Mouse (Mus musculus) heart, embryonic 14.5 days (tissue): ENCODE measurements around the gene Aaas. TPM values are rescaled to one million over a fixed set of nuclear protein-coding genes. Genes with fewer than 3 reads are reported as not detected.

Source experiments
- ATAC-seq: fragments of 200-750 bp; cut with Nextera tagmentation; 2 replicates; pipeline ENCODE4 v1.8.0; 2017; ENCODE audit warnings: low read depth, moderate TSS enrichment; ENCODE audit not compliant: insufficient number of reproducible peaks, insufficient read depth, low FRiP score
- H3K27ac ChIP-seq, 2 experiments: fragments of 200-500 bp in 1 of 2; fragments of 300-500 bp in 1 of 2; sonication (generic) in 1 of 2; replicated peaks in 1 of 2; 2 replicates each; pipeline ENCODE4 v1.5.1; 2012 to 2014; ENCODE audit warnings: low read depth in 2 of 2, low read length in 2 of 2, control low read depth in 1 of 2, mild to moderate bottlenecking in 1 of 2, mixed read lengths in 1 of 2; ENCODE audit not compliant: control insufficient read depth in 1 of 2, insufficient read depth in 1 of 2
- H3K27me3 ChIP-seq: fragments of 300-500 bp; sonication (generic); 2 replicates; pipeline ENCODE4 v1.6.1; 2014; ENCODE audit warnings: mild to moderate bottlenecking, low read length, control low read depth; ENCODE audit not compliant: control insufficient read depth, insufficient read depth
- H3K36me3 ChIP-seq: fragments of 300-500 bp; sonication (generic); 2 replicates; pipeline ENCODE4 v1.6.1; 2014; ENCODE audit warnings: mild to moderate bottlenecking, control low read depth, low read length, mixed read lengths; ENCODE audit not compliant: control insufficient read depth, insufficient read depth
- H3K4me1 ChIP-seq, 2 experiments: fragments of 200-500 bp in 1 of 2; fragments of 300-500 bp in 1 of 2; sonication (generic) in 1 of 2; 2 replicates each; pipeline ENCODE4 v1.6.1; 2012 to 2014; ENCODE audit warnings: low read length in 2 of 2, control low read depth in 1 of 2, mixed read lengths in 1 of 2; ENCODE audit not compliant: control insufficient read depth in 2 of 2, insufficient read depth in 2 of 2
- H3K4me2 ChIP-seq: fragments of 300-500 bp; sonication (generic); 2 replicates; pipeline ENCODE4 v1.6.1; 2014; ENCODE audit warnings: mild to moderate bottlenecking, low read length
- H3K4me3 ChIP-seq, 2 experiments: fragments of 200-500 bp in 1 of 2; fragments of 300-500 bp in 1 of 2; sonication (generic) in 1 of 2; 2 replicates each; pipeline ENCODE4 v1.5.1; 2012 to 2014; ENCODE audit warnings: low read length in 2 of 2, mild to moderate bottlenecking in 2 of 2, control low read depth in 1 of 2, low read depth in 1 of 2, moderate library complexity in 1 of 2; ENCODE audit not compliant: control insufficient read depth in 1 of 2, insufficient read depth in 1 of 2
- H3K9ac ChIP-seq: fragments of 300-500 bp; sonication (generic); 2 replicates; pipeline ENCODE4 v1.6.1; 2014; ENCODE audit warnings: mild to moderate bottlenecking, low read length
- H3K9me3 ChIP-seq: fragments of 300-500 bp; sonication (generic); 2 replicates; pipeline ENCODE4 v1.6.1; 2016; ENCODE audit warnings: low read length, control low read depth; ENCODE audit not compliant: control insufficient read depth
- WGBS: fragments of 180-500 bp; shearing (Covaris S2); extraction: QIAGEN DNeasy Blood & Tissue Kit; methylation state at CpG from one replicate; pipeline ENCODE4 v1.1.7; 2014; 5-methylcytosine and 5-hydroxymethylcytosine counted together
- polyA plus RNA-seq: library from polyadenylated mRNA; unstranded; fragments of >200 nt; fragmentation: Nextera tagmentation; extraction: Ambion mirVana; gene quantifications from 2 replicates; pipeline ENCODE4 v1.2.1, GENCODE M21; 2014

The Aaas gene
- polyA plus RNA-seq, 1 experiment from 2014 or later, result 48.4 TPM

DNA sequence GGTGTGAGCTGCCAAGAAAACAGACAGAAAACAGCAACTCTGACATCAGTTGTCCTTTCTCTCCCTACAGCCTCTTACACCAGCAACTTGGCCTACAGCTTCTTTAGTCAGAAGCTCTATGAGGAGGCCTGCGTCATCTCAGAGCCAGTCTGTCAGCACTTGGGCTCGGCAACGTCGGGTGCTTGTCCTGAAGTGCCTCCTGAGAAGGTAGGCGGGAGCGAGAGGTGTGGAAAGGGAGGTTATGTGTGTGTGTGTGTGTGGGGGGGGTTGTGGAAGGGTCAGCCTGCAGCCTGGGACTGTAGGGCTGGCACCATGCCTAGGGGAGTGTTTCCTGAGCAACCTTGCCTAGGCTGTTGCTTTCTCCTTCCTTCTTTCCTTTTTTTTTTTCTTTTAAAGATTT is 48.0 kb downstream of the Aaas start:
- no peaks in the 10 kb centered on the region for H3K27me3 ChIP-seq
- peak; percentile 85 for ATAC-seq
- H3K9ac ChIP-seq, result no peak overlapping the region
- peaks cover 80% of the 10 kb centered on the region for H3K36me3 ChIP-seq
- H3K4me2 ChIP-seq, result no peak overlapping the region
- no peaks in the 10 kb centered on the region for H3K9me3 ChIP-seq
- H3K4me1 ChIP-seq, result no peaks in the 10 kb centered on the region
- no peak overlapping the region for H3K4me3 ChIP-seq
- peak overlapping the region; percentile 27 to 50; a peak in 1 of 4 replicates for H3K27ac ChIP-seq
- 30% methylated on average over 6 of the region's 6 CpGs for WGBS

DNA sequence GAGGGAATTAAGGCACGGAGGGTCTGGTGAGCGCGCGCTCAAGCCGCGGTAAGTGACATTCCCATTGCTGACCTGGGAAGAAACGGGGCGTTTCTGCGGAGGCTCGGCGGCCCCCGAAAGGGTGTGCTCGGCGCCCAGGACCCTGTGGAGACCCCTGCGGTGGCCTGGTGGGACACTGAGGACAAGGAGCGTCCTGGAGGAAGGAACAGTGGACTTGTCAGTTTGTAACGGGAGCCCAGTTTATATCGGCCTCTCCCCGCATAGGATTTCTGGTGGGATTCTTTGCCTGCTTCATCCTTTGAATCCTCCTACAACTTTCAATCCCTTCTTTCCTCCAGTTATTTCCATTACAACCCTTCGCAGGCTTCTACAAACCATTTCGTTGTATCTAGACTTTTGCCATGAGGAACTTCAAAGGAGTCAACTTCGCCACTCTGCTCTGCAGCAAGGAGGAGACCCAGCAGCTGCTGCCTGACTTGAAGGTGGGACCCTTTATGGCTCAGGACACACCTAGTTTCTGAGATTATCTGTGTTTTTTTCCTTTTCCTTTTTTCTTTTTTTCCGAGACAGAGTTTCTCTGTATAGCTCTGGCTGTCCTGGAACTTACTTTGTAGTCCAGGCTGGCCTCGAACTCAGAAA is 54.1 kb downstream of the Aaas start:
- H3K4me1 ChIP-seq, result 0 out of 4 replicates have a peak, but pooled peaks cover 0 to 4% of the 10 kb centered on the region in 2 experiments
- H3K4me2 ChIP-seq, result peak overlapping the region; percentile 92
- peak overlapping the region; percentile 72 for H3K9ac ChIP-seq
- no peaks in the 10 kb centered on the region for H3K27me3 ChIP-seq
- H3K4me3 ChIP-seq, result peak overlapping the region; percentile 71 to 95
- no peaks in the 10 kb centered on the region for H3K9me3 ChIP-seq
- H3K27ac ChIP-seq, result no peak overlapping the region
- peaks cover 33% of the 10 kb centered on the region for H3K36me3 ChIP-seq
- 6% methylated on average over 23 of the region's 24 CpGs for WGBS
- ATAC-seq, result 0 out of 2 replicates have a peak, but pooled peaks have one; percentile 16

GRCm38 (mm10) chr15:102295633-102296367 is 54.8 kb downstream of the Aaas start, which contains the start of gene Espl1:
Espl1 (plus strand) TSS chr15:102296266.
- H3K4me3 ChIP-seq, result peak within 1 kb of the TSS; percentile 71 to 95
- peak; percentile 91 for ATAC-seq
- H3K27ac ChIP-seq, result no peak within 1 kb of the TSS
- 8% methylated on average over 25 of the region's 25 CpGs for WGBS
- 0 out of 4 replicates have a peak, but pooled peaks cover 0 to 4% of the 10 kb centered on the region in 2 experiments for H3K4me1 ChIP-seq
- H3K27me3 ChIP-seq, result no peaks in the 10 kb centered on the region
- H3K9ac ChIP-seq, result peak within 1 kb of the TSS; percentile 72
- H3K4me2 ChIP-seq, result peak within 1 kb of the TSS; percentile 92
- peaks cover 26% of the 10 kb centered on the region for H3K36me3 ChIP-seq
- H3K9me3 ChIP-seq, result no peaks in the 10 kb centered on the region

Other genes with a start within 250 kb of the Aaas start
- 12.0 and 12.4 TPM in 2 replicates for gene Spryd3, start 214.5 kb downstream of the Aaas start, polyA plus RNA-seq
- 6.5 and 7.7 TPM in 2 replicates for gene Igfbp6, start 206.4 kb downstream of the Aaas start, polyA plus RNA-seq
- gene Soat2, start 200.2 kb downstream of the Aaas start, polyA plus RNA-seq, result 0.20 and 0.32 TPM in 2 replicates
- gene Zfp740, start 147.5 kb downstream of the Aaas start, polyA plus RNA-seq, result 27.1 and 28.4 TPM in 2 replicates
- gene Csad, start 146.0 kb downstream of the Aaas start, polyA plus RNA-seq, result 35.1 and 36.4 TPM in 2 replicates
- 0.65 and 1.4 TPM in 2 replicates for gene Itgb7, start 118.8 kb downstream of the Aaas start, polyA plus RNA-seq
- gene Rarg, start 93.3 kb downstream of the Aaas start, polyA plus RNA-seq, result 6.7 and 7.6 TPM in 2 replicates
- 0.15 TPM in 1 of 2 replicates, not detected in the other for gene Gm9918, start 80.2 kb downstream of the Aaas start, polyA plus RNA-seq
- 39.2 and 41.3 TPM in 2 replicates for gene Mfsd5, start 71.3 kb downstream of the Aaas start, polyA plus RNA-seq
- 13.5 and 16.2 TPM in 2 replicates for gene Espl1, start 54.5 kb downstream of the Aaas start, polyA plus RNA-seq
- gene Pfdn5, start 24.7 kb downstream of the Aaas start, polyA plus RNA-seq, result 397 and 431 TPM in 2 replicates
- gene Myg1, start 19.1 kb downstream of the Aaas start, polyA plus RNA-seq, result 59.9 and 72.7 TPM in 2 replicates
- 0.22 TPM in 1 of 2 replicates, not detected in the other for gene Sp7, start 16.4 kb upstream of the Aaas start, polyA plus RNA-seq
- 8.0 and 8.2 TPM in 2 replicates for gene Sp1, start 55.4 kb upstream of the Aaas start, polyA plus RNA-seq
- 2.1 and 3.1 TPM in 2 replicates for gene Amhr2, start 94.6 kb upstream of the Aaas start, polyA plus RNA-seq
- 108 and 114 TPM in 2 replicates for gene Prr13, start 108.3 kb upstream of the Aaas start, polyA plus RNA-seq
- gene Pcbp2, start 119.8 kb upstream of the Aaas start, polyA plus RNA-seq, result 184 and 194 TPM in 2 replicates
- 4.2 TPM in 1 of 2 replicates, not detected in the other for gene Gm10337, start 153.0 kb upstream of the Aaas start, polyA plus RNA-seq
- gene Map3k12, start 166.3 kb upstream of the Aaas start, polyA plus RNA-seq, result 10.4 and 10.7 TPM in 2 replicates
- gene Tarbp2, start 167.4 kb upstream of the Aaas start, polyA plus RNA-seq, result 81.7 and 83.8 TPM in 2 replicates
- 1.4 and 2.1 TPM in 2 replicates for gene Npff, start 174.2 kb upstream of the Aaas start, polyA plus RNA-seq